Comparison of ENCODE assay signal across 10 mouse cellular contexts in genomic region chr17:53578776-53579175, GRCm38 (mm10). TPM values are rescaled to one million over a fixed set of nuclear protein-coding genes. Genes with fewer than 3 reads are reported as not detected.
A peak's percentile ranks its signal among the peaks of the same experiment; 100 is the strongest.
DNase-seq lines count a peak whose midpoint lies in the region; ATAC-seq lines count a peak whose summit lies in the region.
"Had no signal": no experiment of that assay in that cellular context is flagged by ENCODE, and none has a peak within 500 bp of the region (broad histone marks: within the 10 kb centered on the region; RNA-seq: fewer than 3 reads in every experiment).

No protein-coding gene starts in this region.

- H3K27ac ChIP-seq in heart, embryonic 15.5 days, result peak overlapping the region; percentile 67
- H3K27ac ChIP-seq: limb, embryonic 13.5 days had no signal

- ATAC-seq in heart, embryonic 15.5 days (replicated peaks; ENCODE audit: insufficient number of reproducible peaks, insufficient read depth, low FRiP score, low read depth), result peak; percentile 68; the same call in 1 of the 2 replicates

- peaks cover 40% of the 10 kb centered on the region for H3K4me1 ChIP-seq in heart, embryonic 15.5 days (replicated peaks)

- no peaks in the 10 kb centered on the region for H3K36me3 ChIP-seq in heart, embryonic 15.5 days
- H3K36me3 ChIP-seq: limb, embryonic 13.5 days had no signal

- peak; percentile 30 for DNase-seq in kidney, postnatal 10 days
- DNase-seq in kidney, adult 11 months, result no peak
- peak; percentile 92 for DNase-seq in cerebellum, adult 11-12 months
- peak; percentile 78 for DNase-seq in retina, embryonic 14.5 days (ENCODE audit: low spot score)
- no peak for DNase-seq in right cerebral cortex, postnatal 36 days (ENCODE audit: low spot score in 2 of 2)
- no peak for DNase-seq in left cerebral cortex, adult 11 months (ENCODE audit: low spot score)
- no peak for DNase-seq in yolk sac, embryonic 10.5 days (ENCODE audit: low spot score)

- H3K9me3 ChIP-seq in heart, embryonic 15.5 days (replicated peaks), result no peaks in the 10 kb centered on the region
- H3K9me3 ChIP-seq: limb, embryonic 13.5 days had no signal

- H3K27me3 ChIP-seq in heart, embryonic 15.5 days, result no peaks in the 10 kb centered on the region
- H3K27me3 ChIP-seq: limb, embryonic 13.5 days had no signal

- H3K9ac ChIP-seq in heart, embryonic 15.5 days, result no peak overlapping the region
- H3K9ac ChIP-seq: limb, embryonic 13.5 days had no signal

- peak overlapping the region; percentile 34 for H3K4me2 ChIP-seq in heart, embryonic 15.5 days
- H3K4me2 ChIP-seq: limb, embryonic 13.5 days had no signal

- no peak overlapping the region for H3K4me3 ChIP-seq in heart, embryonic 15.5 days
- H3K4me3 ChIP-seq: limb, embryonic 13.5 days had no signal

- WGBS in heart, embryonic 15.5 days, result 21% methylated on average over 9 of the region's 9 CpGs

RNA-seq across cellular contexts. Expression of gene Kat2b, which starts 12.1 kb away (rescaled TPM):
- polyA plus RNA-seq in heart, embryonic 15.5 days (2015; fragmentation: Nextera tagmentation; extraction: Ambion mirVana), result 9.7 and 10.1 TPM in 2 replicates

RNA-seq across cellular contexts. Expression of gene Pp2d1, which starts 39.5 kb away (rescaled TPM):
- polyA plus RNA-seq in heart, embryonic 15.5 days (2015; fragmentation: Nextera tagmentation; extraction: Ambion mirVana), result 0.18 and 0.21 TPM in 2 replicates
- polyA plus RNA-seq: spleen, adult 2 months had no signal

Comparison
In these comparisons a context has a peak if more than half of its experiments do, and no peak if none do; other contexts are left out.
1. DNase-seq: peak in kidney, postnatal 10 days (single experiment), cerebellum, adult 11-12 months (single experiment) and retina, embryonic 14.5 days (single experiment); none in kidney, adult 11 months (single experiment), right cerebral cortex, postnatal 36 days (0 of 2), left cerebral cortex, adult 11 months (single experiment) and yolk sac, embryonic 10.5 days (single experiment).